Mouse (Mus musculus) midbrain, embryonic 11.5 days (tissue): ENCODE data around the gene Zcchc13. TPM values are rescaled to one million over a fixed set of nuclear protein-coding genes. Genes with fewer than 3 reads are reported as not detected.

Experiments
- ATAC-seq: fragments of 200-750 bp; cut with Nextera tagmentation; 2 replicates; pipeline ENCODE4 v1.8.0; 2017; ENCODE audit warnings: moderate TSS enrichment, moderate library complexity; ENCODE audit not compliant: low FRiP score
- DNase-seq: peaks from one replicate; pipeline ENCODE4 v3.0.0; 2015; ENCODE audit warnings: low spot score; ENCODE audit errors: missing footprints
- H3K27ac ChIP-seq: fragments of 300-500 bp; sonication (generic); 2 replicates; pipeline ENCODE4 v1.5.1; 2014; ENCODE audit warnings: low read depth, low read length
- H3K27me3 ChIP-seq: fragments of 300-500 bp; sonication (generic); 2 replicates; pipeline ENCODE4 v1.6.1; 2014; ENCODE audit warnings: mild to moderate bottlenecking, low read length, moderate library complexity, mixed read lengths; ENCODE audit not compliant: control insufficient read depth, insufficient read depth
- H3K36me3 ChIP-seq: fragments of 300-500 bp; sonication (generic); 2 replicates; pipeline ENCODE4 v1.6.1; 2014; ENCODE audit warnings: mild to moderate bottlenecking, low read length, moderate library complexity, mixed read lengths; ENCODE audit not compliant: control insufficient read depth, insufficient read depth
- H3K4me1 ChIP-seq: fragments of 300-500 bp; sonication (generic); 2 replicates; pipeline ENCODE4 v1.6.1; 2014; ENCODE audit warnings: low read length; ENCODE audit not compliant: control insufficient read depth, insufficient read depth
- H3K4me2 ChIP-seq: fragments of 300-500 bp; sonication (generic); 2 replicates; pipeline ENCODE4 v1.6.1; 2014; ENCODE audit warnings: mild to moderate bottlenecking, moderate library complexity
- H3K4me3 ChIP-seq: fragments of 300-500 bp; sonication (generic); 2 replicates; pipeline ENCODE4 v1.5.1; 2014; ENCODE audit warnings: low read depth, low read length
- H3K9ac ChIP-seq: fragments of 300-500 bp; sonication (generic); 2 replicates; pipeline ENCODE4 v1.6.1; 2014; ENCODE audit warnings: low read length
- H3K9me3 ChIP-seq: fragments of 300-500 bp; sonication (generic); 2 replicates; pipeline ENCODE4 v1.6.1; 2016; ENCODE audit warnings: low read length; ENCODE audit not compliant: control insufficient read depth
- WGBS: fragments of 180-500 bp; shearing (Covaris S2); extraction: QIAGEN DNeasy Blood & Tissue Kit; methylation state at CpG from one replicate; pipeline ENCODE4 v1.1.7; 2014; 5-methylcytosine and 5-hydroxymethylcytosine counted together
- polyA plus RNA-seq: library from polyadenylated mRNA; unstranded; fragments of >200 nt; fragmentation: Nextera tagmentation; extraction: Ambion mirVana; gene quantifications from 2 replicates; pipeline ENCODE4 v1.2.1, GENCODE M21; 2014

Zcchc13 gene
- not detected in 2 replicates for polyA plus RNA-seq

DNA sequence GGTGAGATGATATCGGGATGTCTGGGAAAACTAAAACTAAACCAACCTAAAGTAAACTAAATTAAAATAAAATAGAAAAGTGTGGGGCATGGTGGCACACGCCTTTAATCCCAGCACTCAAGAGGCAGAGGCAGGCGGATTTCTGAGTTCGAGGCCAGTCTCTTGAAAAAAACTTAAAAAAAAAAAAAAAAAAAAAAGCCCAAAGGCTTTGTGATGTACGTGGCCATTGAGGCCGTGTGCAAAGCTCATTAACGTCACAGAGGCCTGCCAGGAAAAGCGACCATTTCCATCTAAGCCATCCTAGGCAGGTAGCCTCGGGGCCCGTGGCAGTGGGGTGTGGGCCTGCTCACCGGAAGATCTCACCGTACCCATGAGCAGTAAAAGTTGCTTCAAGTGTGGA is at the start of gene Zcchc13:
TSS of gene Zcchc13 (plus strand) at position 284 of the 400 bp plus-strand sequence.
- Histone ChIP-seq H3K27me3 (peaks cover 2% of the 10 kb centered on the region; the same call in 1 of the 2 replicates), H3K4me2 (no peak within 1 kb of the TSS)

DNA sequence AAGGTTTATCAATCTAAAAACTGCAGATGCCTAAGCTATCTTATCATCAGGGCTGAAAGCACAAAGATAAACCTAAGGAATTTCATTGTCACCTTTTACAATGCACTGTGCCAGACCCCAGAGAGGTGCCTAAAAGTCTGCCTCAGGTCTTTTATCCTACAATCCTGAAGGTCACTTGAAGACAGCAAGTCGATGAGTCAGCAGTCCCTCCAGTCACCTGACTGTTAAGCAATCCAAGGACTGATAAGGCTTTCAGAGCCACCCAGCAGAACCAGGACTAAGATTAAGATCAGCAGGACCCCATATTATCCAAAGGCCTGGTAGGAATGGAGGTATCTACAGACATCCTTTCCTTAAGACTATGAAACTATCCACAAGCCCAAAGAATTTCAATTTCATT is 46.1 kb upstream of the Zcchc13 start:
- Histone ChIP-seq H3K36me3 (no peaks in the 10 kb centered on the region), H3K9me3 (no peaks in the 10 kb centered on the region), H3K9ac (no peak overlapping the region), H3K27ac (no peak overlapping the region), H3K4me3 (no peak overlapping the region), H3K4me1 (no peaks in the 10 kb centered on the region), H3K4me2 (no peak overlapping the region), H3K27me3 (no peaks in the 10 kb centered on the region)
- 86% methylated on average over 1 of the region's 1 CpGs for whole genome bisulfite sequencing
- ATAC-seq, result no peak
- DNase-seq, result no peak

More for the DNA sequence above, at the start of gene Zcchc13:
- H3K27ac ChIP-seq, result no peak within 1 kb of the TSS
- ATAC-seq, result no peak
- no peak for DNase-seq
- H3K9ac ChIP-seq, result no peak within 1 kb of the TSS
- H3K9me3 ChIP-seq, result no peaks in the 10 kb centered on the region
- no peaks in the 10 kb centered on the region for H3K4me1 ChIP-seq
- no peaks in the 10 kb centered on the region for H3K36me3 ChIP-seq
- H3K4me3 ChIP-seq, result no peak within 1 kb of the TSS
- WGBS, result 86% methylated on average over 12 of the region's 12 CpGs

GRCm38 (mm10) chrX:103592056-103592455 is 38.3 kb upstream of the Zcchc13 start:
- H3K9ac ChIP-seq, result no peak overlapping the region
- 88% methylated on average over 6 of the region's 6 CpGs for WGBS
- ATAC-seq, result no peak

GRCm38 (mm10) chrX:103602553-103602952 is 27.8 kb upstream of the Zcchc13 start:
- no peak overlapping the region for H3K4me3 ChIP-seq
- DNase-seq (no peak), ATAC-seq (no peak)
- no peaks in the 10 kb centered on the region for H3K27me3 ChIP-seq
- H3K4me1 ChIP-seq, result no peaks in the 10 kb centered on the region
- no peak overlapping the region for H3K27ac ChIP-seq
- WGBS, result 96% methylated on average over 5 of the region's 5 CpGs
- no peaks in the 10 kb centered on the region for H3K9me3 ChIP-seq
- no peak overlapping the region for H3K9ac ChIP-seq
- H3K36me3 ChIP-seq, result peaks cover 3% of the 10 kb centered on the region; the same call in 1 of the 2 replicates
- H3K4me2 ChIP-seq, result no peak overlapping the region

More at GRCm38 (mm10) chrX:103592056-103592455, 38.3 kb upstream of the Zcchc13 start:
- Histone ChIP-seq H3K27me3 (no peaks in the 10 kb centered on the region), H3K9me3 (no peaks in the 10 kb centered on the region), H3K4me3 (no peak overlapping the region), H3K36me3 (0 out of 2 replicates have a peak, but pooled peaks cover 2% of the 10 kb centered on the region), H3K4me2 (no peak overlapping the region), H3K27ac (no peak overlapping the region), H3K4me1 (no peaks in the 10 kb centered on the region)
- DNase-seq, result no peak

DNA sequence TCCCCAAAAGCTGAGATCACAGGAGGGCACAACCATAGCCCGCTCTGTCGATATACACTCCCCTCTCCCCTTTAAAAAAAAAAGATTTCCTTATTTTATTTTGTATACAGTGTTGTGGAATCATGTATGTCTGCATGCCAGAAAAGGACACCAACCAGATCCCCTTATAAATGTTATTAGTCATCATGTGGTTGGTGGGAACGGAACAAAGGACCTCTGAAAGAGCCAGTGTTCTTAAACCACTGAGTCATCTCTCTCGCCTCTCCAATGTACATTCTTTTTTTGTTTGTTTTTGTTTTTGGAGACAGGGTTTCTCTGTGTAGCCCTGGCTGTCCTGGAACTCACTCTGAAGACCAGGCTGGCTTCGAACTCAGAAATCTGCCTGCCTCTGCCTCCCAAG is 26.2 kb upstream of the Zcchc13 start:
- ATAC-seq, result no peak
- Histone ChIP-seq H3K9ac (no peak overlapping the region), H3K4me3 (no peak overlapping the region), H3K36me3 (peaks cover 3% of the 10 kb centered on the region; the same call in 1 of the 2 replicates), H3K27ac (no peak overlapping the region), H3K9me3 (no peaks in the 10 kb centered on the region), H3K27me3 (no peaks in the 10 kb centered on the region), H3K4me1 (no peaks in the 10 kb centered on the region), H3K4me2 (no peak overlapping the region)
- 95% methylated on average over 5 of the region's 5 CpGs for WGBS
- DNase-seq, result no peak

- 96% methylated on average over 8 of the region's 8 CpGs for WGBS
- Histone ChIP-seq H3K9ac (no peak overlapping the region), H3K4me3 (no peak overlapping the region), H3K9me3 (no peaks in the 10 kb centered on the region), H3K36me3 (peaks cover 3% of the 10 kb centered on the region; the same call in 1 of the 2 replicates), H3K27me3 (no peaks in the 10 kb centered on the region), H3K27ac (no peak overlapping the region), H3K4me1 (no peaks in the 10 kb centered on the region), H3K4me2 (no peak overlapping the region)
- DNase-seq, result no peak
- no peak for ATAC-seq
Measured at GRCm38 (mm10) chrX:103605473-103605872, 24.9 kb upstream of the Zcchc13 start.

GRCm38 (mm10) chrX:103610401-103610800 is 20.0 kb upstream of the Zcchc13 start:
- 98% methylated on average over 5 of the region's 5 CpGs for WGBS
- Histone ChIP-seq H3K4me2 (no peak overlapping the region), H3K36me3 (no peaks in the 10 kb centered on the region), H3K9ac (no peak overlapping the region), H3K9me3 (no peaks in the 10 kb centered on the region), H3K27me3 (no peaks in the 10 kb centered on the region), H3K27ac (no peak overlapping the region), H3K4me1 (no peaks in the 10 kb centered on the region), H3K4me3 (no peak overlapping the region)
- no peak for DNase-seq
- ATAC-seq, result no peak

- H3K9me3 ChIP-seq, result no peaks in the 10 kb centered on the region
- no peak for DNase-seq
- H3K27me3 ChIP-seq, result no peaks in the 10 kb centered on the region
- no peaks in the 10 kb centered on the region for H3K4me1 ChIP-seq
- ATAC-seq, result no peak
- 96% methylated on average over 2 of the region's 2 CpGs for WGBS
- H3K36me3 ChIP-seq, result no peaks in the 10 kb centered on the region
- H3K9ac ChIP-seq, result no peak overlapping the region
- H3K4me3 ChIP-seq, result no peak overlapping the region
- no peak overlapping the region for H3K27ac ChIP-seq
- H3K4me2 ChIP-seq, result no peak overlapping the region
Measured at GRCm38 (mm10) chrX:103611462-103611861, 18.9 kb upstream of the Zcchc13 start.

DNA sequence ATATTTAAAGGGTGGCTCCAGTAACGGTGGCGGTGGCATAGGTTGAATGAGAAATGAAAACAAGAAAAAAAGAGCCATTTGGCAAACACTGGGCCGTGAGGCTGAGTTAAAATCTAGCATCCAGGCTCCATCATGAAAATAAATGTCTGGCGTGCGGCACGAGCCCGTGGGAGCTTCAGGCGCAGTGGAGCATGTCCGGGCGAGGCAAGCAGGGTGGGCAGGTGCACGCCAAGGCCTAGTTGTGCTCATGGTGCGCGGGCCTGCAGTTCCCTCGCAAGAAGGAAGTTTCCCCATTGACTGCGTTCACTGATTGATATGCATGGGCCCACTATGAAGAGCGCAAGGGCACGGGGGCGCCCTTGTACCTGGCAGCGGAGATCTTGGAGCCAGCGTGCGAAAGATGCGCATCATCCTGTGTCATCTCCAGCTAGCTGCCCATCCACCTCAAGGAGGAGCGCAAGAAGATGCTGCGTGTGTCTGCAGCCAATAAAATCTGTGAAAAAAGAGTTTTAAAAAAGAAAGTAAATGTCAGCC is 15.6 kb upstream of the Zcchc13 start:
- Histone ChIP-seq H3K27me3 (no peaks in the 10 kb centered on the region), H3K36me3 (no peaks in the 10 kb centered on the region), H3K27ac (no peak overlapping the region), H3K9me3 (no peaks in the 10 kb centered on the region), H3K4me2 (no peak overlapping the region), H3K4me3 (no peak overlapping the region), H3K4me1 (peaks cover 5% of the 10 kb centered on the region), H3K9ac (no peak overlapping the region)
- ATAC-seq (no peak), DNase-seq (no peak)
- 95% methylated on average over 24 of the region's 24 CpGs for WGBS
